Mouse (Mus musculus) cerebellum, adult 2 months (tissue): Measurements from ENCODE around the gene Itpr1. TPM values are rescaled to one million over a fixed set of nuclear protein-coding genes. Genes with fewer than 3 reads are reported as not detected.

ENCODE experiments used
- DNase-seq, 2 experiments: peaks; one replicate each; pipeline ENCODE4 v3.0.0; 2021
- H3K27ac ChIP-seq: fragments of 200-500 bp; 2 replicates; pipeline ENCODE4 v1.5.1; 2012; ENCODE audit warnings: low read length, control low read depth, inconsistent platforms; ENCODE audit not compliant: insufficient read depth
- H3K27me3 ChIP-seq: fragments of 200-500 bp; 2 replicates; pipeline ENCODE4 v1.6.1; 2012; ENCODE audit warnings: inconsistent platforms, mild to moderate bottlenecking, low read length, moderate library complexity; ENCODE audit not compliant: control insufficient read depth, insufficient read depth
- H3K4me1 ChIP-seq: fragments of 200-500 bp; 2 replicates; pipeline ENCODE4 v1.6.1; 2011; ENCODE audit warnings: low read length; ENCODE audit not compliant: control insufficient read depth, insufficient read depth
- H3K4me3 ChIP-seq: fragments of 200-500 bp; replicated peaks from 2 replicates; pipeline ENCODE3; 2011; ENCODE audit warnings: mild to moderate bottlenecking, low read depth, low read length, control low read depth; ENCODE audit not compliant: insufficient read depth
- CTCF ChIP-seq: fragments of 200-500 bp; IDR thresholded peaks from 2 replicates; pipeline ENCODE4 v1.5.1; 2011; ENCODE audit warnings: low read depth, mild to moderate bottlenecking, control low read depth, low read length, moderate library complexity, borderline replicate concordance; ENCODE audit not compliant: insufficient read depth
- POLR2A ChIP-seq: fragments of 200-500 bp; IDR thresholded peaks from 2 replicates; pipeline ENCODE4 v1.6.1; 2011; ENCODE audit warnings: low read length, control low read depth, borderline replicate concordance; ENCODE audit not compliant: insufficient read depth
- WGBS: fragments of 180-500 bp; shearing (Covaris S2); methylation state at CpG from one replicate; pipeline ENCODE4 v1.1.7; 2018; 5-methylcytosine and 5-hydroxymethylcytosine counted together
- polyA plus RNA-seq: library from polyadenylated mRNA; depleted of rRNA; stranded (reverse); fragments of >200 nt; gene quantifications from 2 replicates; pipeline ENCODE4 v1.2.3, GENCODE M21; 2012

Gene Itpr1
- polyA plus RNA-seq, 1 experiment: 529 TPM

GRCm38 (mm10) chr6:108206145-108206544, 6.8 kb upstream of the Itpr1 start:
- WGBS: 80% methylated on average over 4 of the region's 4 CpGs
- TF ChIP-seq POLR2A: no peak
- TF ChIP-seq CTCF: no peak
- Histone ChIP-seq H3K27me3 (no peaks in the 10 kb centered on the region), H3K27ac (no peak overlapping the region), H3K4me3 (no peak overlapping the region), H3K4me1 (no peaks in the 10 kb centered on the region)
- DNase-seq: no peak

GRCm38 (mm10) chr6:108206914-108207566, 5.9 kb upstream of the Itpr1 start:
- Histone ChIP-seq H3K27ac (no peak overlapping the region), H3K4me1 (no peaks in the 10 kb centered on the region), H3K27me3 (no peaks in the 10 kb centered on the region), H3K4me3 (no peak overlapping the region)
- no peak for DNase-seq
- TF ChIP-seq POLR2A: no peak
- no peak for TF ChIP-seq CTCF
- 80% methylated on average over 5 of the region's 5 CpGs for WGBS

GRCm38 (mm10) chr6:108211896-108212880, 708 bp upstream of the Itpr1 start:
- H3K4me1 ChIP-seq: no peaks in the 10 kb centered on the region
- H3K27ac ChIP-seq: no peak overlapping the region
- H3K4me3 ChIP-seq: peak overlapping the region; percentile 87
- no peaks in the 10 kb centered on the region for H3K27me3 ChIP-seq
- TF ChIP-seq POLR2A (no peak), CTCF (no peak)
- peak; percentile 35 for DNase-seq
- WGBS: 2% methylated on average over 36 of the region's 36 CpGs

GRCm38 (mm10) chr6:108213481-108214293, 791 bp downstream of the Itpr1 start:
- H3K4me3 ChIP-seq: peak overlapping the region; percentile 95
- WGBS: 1% methylated on average over 29 of the region's 29 CpGs
- H3K4me1 ChIP-seq: no peaks in the 10 kb centered on the region
- no peak overlapping the region for H3K27ac ChIP-seq
- no peaks in the 10 kb centered on the region for H3K27me3 ChIP-seq
- peak; percentile 27 to 37 for DNase-seq
- TF ChIP-seq CTCF: no peak
- TF ChIP-seq POLR2A: no peak

GRCm38 (mm10) chr6:108214294-108214925, 1.5 kb downstream of the Itpr1 start:
- Histone ChIP-seq H3K4me3 (peak overlapping the region; percentile 95), H3K27ac (no peak overlapping the region), H3K4me1 (no peaks in the 10 kb centered on the region), H3K27me3 (no peaks in the 10 kb centered on the region)
- TF ChIP-seq CTCF: no peak
- no peak for TF ChIP-seq POLR2A
- no peak for DNase-seq
- 15% methylated on average over 10 of the region's 10 CpGs for WGBS

GRCm38 (mm10) chr6:108216091-108216490, 3.2 kb downstream of the Itpr1 start:
- WGBS: 79% methylated on average over 5 of the region's 5 CpGs
- H3K4me1 ChIP-seq: no peaks in the 10 kb centered on the region

GRCm38 (mm10) chr6:108216832-108217231, 3.9 kb downstream of the Itpr1 start:
- TF ChIP-seq CTCF (no peak), POLR2A (no peak)
- no peak for DNase-seq
- H3K27ac ChIP-seq: no peak overlapping the region
- no peaks in the 10 kb centered on the region for H3K4me1 ChIP-seq
- no peaks in the 10 kb centered on the region for H3K27me3 ChIP-seq
- no peak overlapping the region for H3K4me3 ChIP-seq
- 94% methylated on average over 8 of the region's 8 CpGs for WGBS

More at GRCm38 (mm10) chr6:108216091-108216490, 3.2 kb downstream of the Itpr1 start:
- TF ChIP-seq CTCF (no peak), POLR2A (no peak)
- Histone ChIP-seq H3K27me3 (no peaks in the 10 kb centered on the region), H3K27ac (no peak overlapping the region), H3K4me3 (no peak overlapping the region)
- DNase-seq: no peak
